Mouse (Mus musculus) limb, embryonic 14.5 days (tissue): ENCODE data around the gene Zmynd8. TPM values are rescaled to one million over a fixed set of nuclear protein-coding genes. Genes with fewer than 3 reads are reported as not detected.

Experiments
- ATAC-seq: fragments of 200-750 bp; cut with Nextera tagmentation; 2 replicates; pipeline ENCODE4 v1.8.0; 2017; ENCODE audit warnings: low read depth, moderate number of reproducible peaks, moderate TSS enrichment; ENCODE audit not compliant: low FRiP score
- DNase-seq: peaks from one replicate; pipeline ENCODE4 v3.0.0-alpha.2; 2015; ENCODE audit warnings: low spot score
- H3K27ac ChIP-seq: fragments of 300-500 bp; sonication (generic); replicated peaks from 2 replicates; pipeline ENCODE4 v1.5.1; 2014; ENCODE audit warnings: low read depth, mild to moderate bottlenecking, low read length, moderate library complexity, mixed read lengths
- H3K27me3 ChIP-seq: fragments of 300-500 bp; sonication (generic); 2 replicates; pipeline ENCODE4 v1.6.1; 2014; ENCODE audit warnings: low read length, mixed read lengths; ENCODE audit not compliant: control insufficient read depth, insufficient read depth
- H3K36me3 ChIP-seq: fragments of 300-500 bp; sonication (generic); 2 replicates; pipeline ENCODE4 v1.6.1; 2014; ENCODE audit warnings: mild to moderate bottlenecking, low read length, moderate library complexity, mixed read lengths; ENCODE audit not compliant: control insufficient read depth, insufficient read depth
- H3K4me1 ChIP-seq: fragments of 300-500 bp; sonication (generic); 2 replicates; pipeline ENCODE4 v1.6.1; 2014; ENCODE audit warnings: antibody characterized with exemption, low read length, mixed read lengths; ENCODE audit not compliant: control insufficient read depth, insufficient read depth
- H3K4me2 ChIP-seq: fragments of 300-500 bp; sonication (generic); replicated peaks from 2 replicates; pipeline ENCODE4 v1.6.1; 2014; ENCODE audit warnings: low read depth, mild to moderate bottlenecking, low read length, moderate library complexity; ENCODE audit not compliant: severe bottlenecking
- H3K4me3 ChIP-seq: fragments of 300-500 bp; sonication (generic); replicated peaks from 2 replicates; pipeline ENCODE4 v1.5.1; 2014; ENCODE audit warnings: low read length
- H3K9ac ChIP-seq: fragments of 300-500 bp; sonication (generic); 2 replicates; pipeline ENCODE4 v1.6.1; 2014; ENCODE audit warnings: mild to moderate bottlenecking, low read depth, low read length, moderate library complexity; ENCODE audit not compliant: severe bottlenecking
- H3K9me3 ChIP-seq: fragments of 300-500 bp; sonication (generic); 2 replicates; pipeline ENCODE4 v1.6.1; 2016; ENCODE audit warnings: low read length; ENCODE audit not compliant: control insufficient read depth
- POLR2A ChIP-seq: fragments of 200-500 bp; IDR thresholded peaks from 2 replicates; pipeline ENCODE4 v1.8.0; 2012; ENCODE audit warnings: inconsistent platforms, mild to moderate bottlenecking, moderate library complexity, borderline replicate concordance; ENCODE audit not compliant: insufficient read depth, insufficient read length; ENCODE audit errors: extremely low read depth
- WGBS: fragments of 180-500 bp; shearing (Covaris S2); extraction: QIAGEN DNeasy Blood & Tissue Kit; methylation state at CpG from one replicate; pipeline ENCODE4 v1.1.7; 2014; 5-methylcytosine and 5-hydroxymethylcytosine counted together
- polyA plus RNA-seq, 2 experiments: library from polyadenylated mRNA; depleted of rRNA in 1 of 2; stranded (reverse) in 1 of 2; unstranded in 1 of 2; fragments of >200 nt; fragmentation: Nextera tagmentation in 1 of 2; extraction: Ambion mirVana in 1 of 2; gene quantifications; 2 replicates each; pipeline versions ENCODE4 v1.2.1 to v1.2.3; 2012 to 2014

Zmynd8 gene
- polyA plus RNA-seq, 2 experiments, result 30.2 to 49.5 TPM

GRCm38 (mm10) chr2:165782324-165782723 lies 116.5 kb downstream of the Zmynd8 start:
- Histone ChIP-seq H3K4me1 (no peaks in the 10 kb centered on the region), H3K4me3 (no peak overlapping the region), H3K27me3 (no peaks in the 10 kb centered on the region), H3K9ac (no peak overlapping the region), H3K9me3 (no peaks in the 10 kb centered on the region), H3K36me3 (peaks cover 49% of the 10 kb centered on the region), H3K4me2 (no peak overlapping the region), H3K27ac (no peak overlapping the region)
- 42% methylated on average over 5 of the region's 5 CpGs for WGBS
- peak; percentile 86 for DNase-seq
- peak; percentile 19; the same call in 1 of the 2 replicates for TF ChIP-seq POLR2A
- ATAC-seq, result 0 out of 2 replicates have a peak, but pooled peaks have one; percentile 11

GRCm38 (mm10) chr2:165778927-165779326 lies 119.9 kb downstream of the Zmynd8 start:
- WGBS, result 25% methylated on average over 6 of the region's 6 CpGs
- no peak overlapping the region for H3K4me3 ChIP-seq
- no peaks in the 10 kb centered on the region for H3K27me3 ChIP-seq
- H3K9me3 ChIP-seq, result no peaks in the 10 kb centered on the region
- H3K4me1 ChIP-seq, result no peaks in the 10 kb centered on the region
- ATAC-seq (peak; percentile 53; the same call in 1 of the 2 replicates), DNase-seq (peak; percentile 91)
- no peak for TF ChIP-seq POLR2A
- H3K4me2 ChIP-seq, result no peak overlapping the region
- peaks cover 18% of the 10 kb centered on the region for H3K36me3 ChIP-seq
- no peak overlapping the region for H3K9ac ChIP-seq
- H3K27ac ChIP-seq, result no peak overlapping the region

GRCm38 (mm10) chr2:165769375-165769948 lies 129.4 kb downstream of the Zmynd8 start:
- DNase-seq (no peak), ATAC-seq (no peak)
- no peaks in the 10 kb centered on the region for H3K27me3 ChIP-seq
- WGBS, result 40% methylated on average over 8 of the region's 10 CpGs
- no peaks in the 10 kb centered on the region for H3K4me1 ChIP-seq
- no peaks in the 10 kb centered on the region; the same call in 1 of the 2 replicates for H3K36me3 ChIP-seq
- TF ChIP-seq POLR2A, result no peak
- no peak overlapping the region for H3K27ac ChIP-seq
- H3K4me2 ChIP-seq, result no peak overlapping the region
- no peaks in the 10 kb centered on the region for H3K9me3 ChIP-seq
- no peak overlapping the region for H3K4me3 ChIP-seq
- H3K9ac ChIP-seq, result 0 out of 2 replicates have a peak overlapping the region, but pooled peaks have one; percentile 7

- TF ChIP-seq POLR2A, result no peak
- 49% methylated on average over 10 of the region's 11 CpGs for whole genome bisulfite sequencing
- H3K27ac ChIP-seq, result no peak overlapping the region
- H3K4me3 ChIP-seq, result no peak overlapping the region
- DNase-seq, result no peak
- no peaks in the 10 kb centered on the region for H3K9me3 ChIP-seq
- no peaks in the 10 kb centered on the region; the same call in 1 of the 2 replicates for H3K36me3 ChIP-seq
- no peaks in the 10 kb centered on the region for H3K27me3 ChIP-seq
- no peak for ATAC-seq
- no peak overlapping the region for H3K4me2 ChIP-seq
- H3K9ac ChIP-seq, result 0 out of 2 replicates have a peak overlapping the region, but pooled peaks have one; percentile 7
- no peaks in the 10 kb centered on the region for H3K4me1 ChIP-seq
Measured at GRCm38 (mm10) chr2:165768805-165769358, 129.9 kb downstream of the Zmynd8 start.

GRCm38 (mm10) chr2:165759421-165759985 lies 139.3 kb downstream of the Zmynd8 start:
- no peaks in the 10 kb centered on the region for H3K9me3 ChIP-seq
- DNase-seq (no peak), ATAC-seq (peak; percentile 48)
- H3K27ac ChIP-seq, result no peak overlapping the region
- no peak overlapping the region for H3K9ac ChIP-seq
- H3K4me1 ChIP-seq, result no peaks in the 10 kb centered on the region
- TF ChIP-seq POLR2A, result no peak
- H3K27me3 ChIP-seq, result no peaks in the 10 kb centered on the region
- no peaks in the 10 kb centered on the region for H3K36me3 ChIP-seq
- H3K4me3 ChIP-seq, result no peak overlapping the region
- whole genome bisulfite sequencing, result 83% methylated on average over 13 of the region's 13 CpGs
- H3K4me2 ChIP-seq, result no peak overlapping the region
